Mouse (Mus musculus) erythroid progenitor cell, adult 5-6 weeks (primary cell): ENCODE results near the gene Tmem37. TPM values are rescaled to one million over a fixed set of nuclear protein-coding genes. Genes with fewer than 3 reads are reported as not detected.

Experiments used
- ATAC-seq: replicated peaks from 2 replicates; pipeline ENCODE4 v1.8.0; 2016; ENCODE audit warnings: moderate number of reproducible peaks, mild to moderate bottlenecking, moderate TSS enrichment, inconsistent platforms; ENCODE audit not compliant: poor library complexity, low FRiP score, severe bottlenecking
- total RNA-seq, 2 experiments: library from RNA; stranded (forward) in 1 of 2; stranded (reverse) in 1 of 2; fragments of 150-400 nt in 1 of 2; fragments of 186-747, 209-891 nt in 1 of 2; gene quantifications; 2 replicates each; pipeline versions ENCODE4 v1.2.3 to v1.2.4; 2015 to 2017; ENCODE audit warnings: low replicate concordance in 2 of 2

Tmem37 gene
- total RNA-seq, 2 experiments from 2014 or later, result not detected

DNA sequence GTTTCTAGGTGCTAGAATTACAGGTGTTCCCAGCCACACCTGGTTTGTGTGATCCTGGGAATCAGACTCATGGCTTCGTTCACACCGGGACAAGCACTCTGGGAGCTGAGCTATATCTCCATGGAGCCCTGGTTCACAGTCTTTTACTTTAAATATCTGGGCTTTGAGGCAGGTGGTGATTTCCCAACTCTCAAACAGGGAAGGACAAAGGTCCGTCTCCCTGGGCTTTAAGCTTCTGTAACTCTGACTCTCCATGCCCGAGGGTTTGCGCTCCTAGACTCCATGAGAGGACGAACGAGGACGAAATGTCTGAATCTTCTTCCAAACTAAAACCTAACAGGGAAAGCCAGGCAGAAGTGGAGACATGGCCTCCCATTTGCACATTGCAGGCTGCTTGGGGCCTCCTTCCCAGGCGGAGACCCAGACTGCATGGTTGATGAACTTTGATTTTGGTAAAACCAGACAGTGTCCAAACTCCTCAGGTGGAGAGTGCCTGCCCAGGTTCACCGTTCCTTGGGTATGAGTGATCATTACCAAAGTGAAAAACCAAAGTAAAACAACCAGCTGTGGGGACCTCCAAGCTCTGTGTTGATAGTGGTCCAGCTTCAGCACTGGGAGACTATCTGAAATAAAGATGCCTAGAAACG is 9.7 kb downstream of the Tmem37 start:
- no peak for ATAC-seq

- no peak for ATAC-seq
These were observed 11.6 kb downstream of the Tmem37 start for GRCm38 (mm10) chr1:120062231-120062630.

DNA sequence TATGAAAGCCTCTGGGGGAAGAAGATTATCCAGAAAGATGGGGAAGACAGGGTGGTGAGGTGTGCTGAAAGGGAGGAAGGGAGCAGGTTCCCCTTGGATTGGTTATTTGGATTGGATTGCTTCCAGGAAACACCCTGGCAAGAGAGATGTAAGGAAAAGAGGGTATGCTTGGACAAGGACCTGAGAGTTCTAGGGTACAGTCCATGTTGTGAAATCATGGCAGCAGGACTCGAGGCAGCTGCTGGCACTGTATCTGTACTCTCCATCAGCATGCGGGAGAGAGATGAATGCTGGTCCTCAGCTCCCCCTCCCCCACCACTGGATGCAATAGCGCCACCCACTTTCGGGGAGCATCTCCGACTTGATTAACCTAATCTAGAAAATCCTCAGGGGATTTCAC is 13.2 kb downstream of the Tmem37 start:
- ATAC-seq, result no peak

DNA sequence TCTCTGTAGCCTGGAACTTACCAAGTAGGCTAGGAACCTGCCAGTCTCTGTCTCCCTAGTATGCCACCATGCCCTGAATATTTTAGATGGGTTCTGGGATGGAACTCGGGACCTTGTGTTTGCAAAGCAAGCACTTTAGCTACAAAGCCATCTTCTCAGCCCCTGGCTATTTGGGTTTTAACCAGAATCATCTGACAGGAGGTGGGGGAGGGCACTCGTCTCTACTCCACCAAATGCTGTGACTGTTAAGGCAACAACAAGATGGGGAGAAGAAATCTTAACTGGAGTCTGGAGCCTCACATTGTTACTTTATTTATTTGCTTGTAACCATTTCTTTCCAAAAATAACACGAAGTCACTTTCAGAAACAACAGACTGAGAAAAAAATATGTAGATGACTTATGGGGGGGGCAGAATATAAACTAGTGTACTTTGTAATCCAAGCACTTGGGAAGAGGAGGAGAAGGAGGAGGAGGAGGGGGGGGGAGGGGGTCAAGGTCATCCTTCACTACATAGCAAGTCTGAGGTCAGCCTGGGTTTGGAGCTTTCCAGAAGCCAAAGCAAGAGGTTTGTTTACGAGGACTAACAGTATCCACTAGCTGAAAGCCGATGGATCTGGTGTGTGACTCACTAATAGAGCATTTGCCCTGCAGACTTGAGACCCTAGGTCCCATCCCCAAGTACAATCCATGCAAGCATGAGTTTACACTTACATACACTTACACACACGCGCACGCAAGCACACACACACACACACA is 16.0 kb downstream of the Tmem37 start:
- ATAC-seq, result no peak

GRCm38 (mm10) chr1:120057044-120057443 is 16.8 kb downstream of the Tmem37 start:
- ATAC-seq, result no peak

DNA sequence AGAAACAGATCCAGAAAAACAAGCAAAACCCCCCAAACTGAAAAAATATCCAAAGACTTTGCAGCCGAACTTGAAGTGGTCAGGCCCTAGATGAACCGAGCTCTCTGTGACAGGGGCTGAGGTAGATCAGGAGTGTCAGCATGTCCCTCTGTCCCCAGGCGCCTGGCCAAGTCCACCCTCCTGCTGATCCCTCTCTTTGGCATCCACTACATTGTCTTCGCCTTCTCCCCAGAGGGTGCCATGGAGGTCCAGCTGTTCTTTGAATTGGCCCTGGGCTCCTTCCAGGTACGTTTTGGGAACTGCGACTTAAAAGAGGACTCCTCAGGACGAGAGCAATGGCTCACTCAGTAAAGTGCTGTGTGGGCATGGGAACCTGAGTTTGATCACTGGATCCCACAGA is 17.6 kb downstream of the Tmem37 start:
- no peak for ATAC-seq

- ATAC-seq, result no peak
These were observed 18.4 kb downstream of the Tmem37 start for GRCm38 (mm10) chr1:120055475-120055874.

- no peak for ATAC-seq
These were observed 18.9 kb downstream of the Tmem37 start for GRCm38 (mm10) chr1:120054997-120055396.

- no peak for ATAC-seq
These were observed 22.8 kb downstream of the Tmem37 start for GRCm38 (mm10) chr1:120051070-120051469.

- no peak for ATAC-seq
These were observed 26.5 kb downstream of the Tmem37 start for GRCm38 (mm10) chr1:120047325-120047724.

GRCm38 (mm10) chr1:120044584-120044983 is 29.3 kb downstream of the Tmem37 start:
- no peak for ATAC-seq

DNA sequence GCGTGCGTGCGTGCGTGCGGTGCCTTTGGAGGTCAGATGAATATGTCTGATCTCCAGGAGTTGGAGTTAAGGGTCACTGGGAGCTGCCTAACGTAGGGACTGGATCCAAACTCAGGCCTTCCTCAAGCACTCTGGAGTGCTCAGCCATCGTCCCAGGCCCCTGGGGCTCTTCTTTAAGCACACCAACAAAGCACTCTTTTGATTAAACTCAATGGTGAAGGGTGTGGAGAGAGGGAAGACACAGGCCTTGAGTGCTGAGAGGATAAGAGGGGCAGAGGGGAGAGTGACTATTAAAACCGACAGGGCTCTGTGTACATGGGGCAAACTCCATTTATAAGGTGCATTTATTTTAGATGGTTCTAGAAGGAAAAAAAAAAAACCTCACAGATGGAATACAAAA is 31.5 kb downstream of the Tmem37 start:
- no peak for ATAC-seq

GRCm38 (mm10) chr1:120038594-120038993 is 35.3 kb downstream of the Tmem37 start:
- ATAC-seq, result no peak

GRCm38 (mm10) chr1:120037021-120037683 is 36.7 kb downstream of the Tmem37 start:
- ATAC-seq, result no peak

DNA sequence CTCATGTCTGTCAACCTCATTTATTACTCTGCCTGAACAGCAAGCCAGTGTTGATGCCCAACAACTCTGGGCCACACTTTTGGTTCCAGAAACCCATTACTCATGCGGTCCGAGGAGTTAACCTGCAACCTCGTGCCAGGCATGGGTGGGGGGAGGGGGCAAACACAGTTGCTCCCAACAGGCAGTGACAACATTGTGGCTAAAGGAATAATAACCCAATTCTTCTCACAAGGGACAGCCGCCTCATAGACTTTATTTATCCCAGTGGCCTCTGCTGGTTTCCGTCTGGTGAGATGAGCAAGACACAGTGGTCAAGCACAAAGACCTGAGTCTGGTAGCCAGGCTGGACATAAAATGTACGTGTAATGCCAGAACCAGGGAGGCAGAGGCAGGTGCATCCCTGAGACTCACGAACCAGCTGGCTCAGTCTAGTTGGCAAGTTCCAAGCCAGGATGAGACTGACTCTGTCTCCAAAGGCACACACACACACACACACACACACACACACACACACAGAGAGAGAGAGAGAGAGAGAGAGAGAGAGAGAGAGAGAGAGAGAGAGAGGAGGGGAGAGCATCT is 38.3 kb downstream of the Tmem37 start:
- ATAC-seq, result no peak

DNA sequence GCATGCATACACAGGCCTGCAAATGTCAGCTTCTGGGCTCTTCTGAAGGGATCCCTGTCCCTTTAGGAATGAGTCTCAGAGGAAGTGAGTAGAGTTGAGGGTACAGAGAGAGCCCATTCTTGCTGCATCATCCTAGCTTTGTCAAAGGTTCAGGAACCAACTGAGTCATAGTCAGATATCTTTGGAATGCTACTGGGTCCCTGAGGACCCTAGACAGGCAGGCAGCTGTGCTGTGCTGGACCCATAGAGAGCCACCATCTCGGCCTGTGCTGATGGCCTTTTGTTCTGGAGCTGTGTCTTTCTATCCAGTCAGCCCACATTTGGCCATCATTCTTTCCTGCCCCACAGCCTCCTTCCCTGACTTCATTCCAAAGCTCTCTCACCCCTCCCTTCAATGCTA is 39.1 kb downstream of the Tmem37 start:
- no peak for ATAC-seq

DNA sequence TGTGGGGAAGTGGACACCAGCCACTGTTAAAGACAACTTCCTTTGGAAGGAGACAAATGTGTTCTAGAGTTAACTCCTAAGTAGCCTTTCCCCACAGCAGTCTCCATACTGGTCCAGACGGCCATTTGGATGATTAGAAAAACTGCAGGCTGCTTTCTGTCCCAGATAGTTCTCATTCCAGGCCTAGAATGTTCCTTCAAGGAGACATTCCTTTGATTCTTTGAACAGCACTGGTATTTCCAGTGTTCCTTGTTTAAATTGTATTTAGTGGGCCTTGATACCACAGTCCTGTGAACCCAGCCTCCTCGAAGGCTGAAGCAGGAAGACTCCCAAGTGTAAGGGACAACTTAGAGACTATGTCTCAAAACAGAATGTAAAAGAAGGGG is 40.4 kb downstream of the Tmem37 start:
- ATAC-seq, result no peak

GRCm38 (mm10) chr1:120032804-120033468 is 40.9 kb downstream of the Tmem37 start:
- ATAC-seq, result no peak; the same call in 1 of the 2 replicates

- no peak for ATAC-seq
These were observed 43.4 kb downstream of the Tmem37 start for GRCm38 (mm10) chr1:120030474-120030873.

DNA sequence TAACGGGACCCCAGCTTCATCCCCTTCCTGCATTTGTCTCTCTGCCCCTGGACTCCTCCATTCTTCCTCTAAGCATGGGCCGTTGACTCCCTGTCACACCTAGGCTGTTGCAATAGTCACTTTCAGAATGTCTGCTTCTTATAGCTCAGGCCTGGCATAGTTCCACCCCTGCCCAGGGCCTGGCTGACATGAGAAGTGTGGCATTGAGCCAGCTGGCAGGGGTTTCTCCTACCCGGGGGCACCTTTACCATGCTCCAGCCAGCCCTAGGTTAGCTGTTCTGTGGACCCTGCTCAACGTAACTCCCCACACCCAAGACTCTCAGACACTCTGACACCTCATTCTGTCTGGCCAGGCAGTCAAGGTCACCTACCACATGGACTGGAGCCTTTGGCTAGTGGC is 46.2 kb downstream of the Tmem37 start:
- no peak for ATAC-seq
